Mouse (Mus musculus) ovary, postnatal 14 days (tissue): ENCODE data around the gene Limch1.
A peak's percentile ranks its signal among the peaks of the same experiment; 100 is the strongest.

Source experiments
- DNase-seq: peaks from one replicate; pipeline ENCODE4 v3.0.0; 2022; ENCODE audit warnings: low spot score

The Limch1 gene

GRCm38 (mm10) chr5:66745390-66745995 lies at the start of gene Limch1:
Gene Limch1 (plus strand): TSS chr5:66745827.
- peak; percentile 42 for DNase-seq

- DNase-seq = peak; percentile 41
Observed at GRCm38 (mm10) chr5:66697119-66697518, 48.5 kb upstream of the Limch1 start.

GRCm38 (mm10) chr5:66699911-66700310 lies 45.7 kb upstream of the Limch1 start:
- no peak for DNase-seq

GRCm38 (mm10) chr5:66701951-66702350 lies 43.7 kb upstream of the Limch1 start:
- no peak for DNase-seq

- DNase-seq = no peak
Observed at GRCm38 (mm10) chr5:66703317-66704004, 42.2 kb upstream of the Limch1 start.

GRCm38 (mm10) chr5:66707859-66708258 lies 37.8 kb upstream of the Limch1 start:
- DNase-seq = no peak

GRCm38 (mm10) chr5:66710445-66711019 lies 35.1 kb upstream of the Limch1 start:
- no peak for DNase-seq

GRCm38 (mm10) chr5:66712801-66713200 lies 32.8 kb upstream of the Limch1 start:
- no peak for DNase-seq

- no peak for DNase-seq
Observed at GRCm38 (mm10) chr5:66715498-66715931, 30.1 kb upstream of the Limch1 start.

- DNase-seq = no peak
Observed at GRCm38 (mm10) chr5:66717931-66718330, 27.7 kb upstream of the Limch1 start.

- DNase-seq = no peak
Observed at GRCm38 (mm10) chr5:66718413-66718812, 27.2 kb upstream of the Limch1 start.

- DNase-seq = no peak
Observed at GRCm38 (mm10) chr5:66718880-66719279, 26.7 kb upstream of the Limch1 start.

GRCm38 (mm10) chr5:66720921-66721320 lies 24.7 kb upstream of the Limch1 start:
- DNase-seq = no peak

- DNase-seq = no peak
Observed at GRCm38 (mm10) chr5:66722586-66722985, 23.0 kb upstream of the Limch1 start.

GRCm38 (mm10) chr5:66723037-66723436 lies 22.6 kb upstream of the Limch1 start:
- no peak for DNase-seq

GRCm38 (mm10) chr5:66723626-66724025 lies 22.0 kb upstream of the Limch1 start:
- DNase-seq = no peak

GRCm38 (mm10) chr5:66729306-66729705 lies 16.3 kb upstream of the Limch1 start:
- no peak for DNase-seq

GRCm38 (mm10) chr5:66730621-66731301 lies 14.9 kb upstream of the Limch1 start:
- no peak for DNase-seq

- no peak for DNase-seq
Observed at GRCm38 (mm10) chr5:66731302-66731697, 14.3 kb upstream of the Limch1 start.

GRCm38 (mm10) chr5:66733556-66733955 lies 12.1 kb upstream of the Limch1 start:
- DNase-seq = no peak

- no peak for DNase-seq
Observed at GRCm38 (mm10) chr5:66739376-66739775, 6.3 kb upstream of the Limch1 start.

GRCm38 (mm10) chr5:66745996-66746681 lies 512 bp downstream of the Limch1 start:
- DNase-seq = peak; percentile 20
